Mouse (Mus musculus) mesoderm, embryonic 11.5 days (tissue): ENCODE results near the gene Cep72.
"Not testable (repeated sequence)": the region's sequence is repeated elsewhere in the genome, so short reads cannot be mapped to it uniquely, and the experiment has no call there.

Experiments used
- DNase-seq: peaks from one replicate; pipeline ENCODE4 v3.0.0-alpha.2; 2012; ENCODE audit warnings: low read depth, low spot score

The Cep72 gene

DNA sequence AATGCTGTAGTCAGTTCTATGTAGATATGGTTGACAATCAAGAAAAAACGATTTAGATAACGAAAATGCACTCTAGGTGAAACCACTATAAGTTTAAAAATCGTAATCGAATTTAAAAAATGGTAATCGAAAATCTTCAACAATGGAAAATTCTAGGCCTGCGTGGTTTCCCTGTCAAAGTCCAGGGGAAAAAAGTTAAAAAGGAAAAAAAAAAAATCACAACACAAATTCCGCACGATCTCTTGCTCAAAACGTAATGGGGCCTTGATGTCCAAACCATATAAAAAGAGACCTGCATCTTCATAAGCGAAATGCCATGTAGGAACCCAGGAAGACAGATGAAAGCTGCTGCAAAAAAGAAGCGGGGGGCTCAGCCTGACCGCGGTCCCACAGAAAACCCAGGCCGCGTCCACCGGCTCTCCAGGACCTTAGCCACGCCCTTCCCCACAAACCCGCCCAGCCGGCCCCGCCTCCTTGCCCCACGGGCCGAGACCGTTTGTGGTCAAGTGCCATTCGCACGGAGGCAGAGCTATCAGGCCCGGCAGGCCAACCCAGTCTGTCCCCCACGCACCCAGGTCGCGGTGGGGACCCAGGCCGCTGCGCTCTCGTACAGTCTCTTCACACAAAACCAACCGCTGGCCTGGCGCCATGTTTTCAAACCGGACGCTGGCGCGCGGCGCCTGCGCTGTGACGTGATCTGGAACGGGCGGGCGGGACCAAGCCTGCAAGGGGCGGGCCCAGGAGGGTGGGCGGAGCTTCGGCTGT lies at the start of gene Cep72:
TSS of gene Cep72 (minus strand) at position 687 of the 765 bp plus-strand sequence.
- peak; percentile 93 for DNase-seq

DNA sequence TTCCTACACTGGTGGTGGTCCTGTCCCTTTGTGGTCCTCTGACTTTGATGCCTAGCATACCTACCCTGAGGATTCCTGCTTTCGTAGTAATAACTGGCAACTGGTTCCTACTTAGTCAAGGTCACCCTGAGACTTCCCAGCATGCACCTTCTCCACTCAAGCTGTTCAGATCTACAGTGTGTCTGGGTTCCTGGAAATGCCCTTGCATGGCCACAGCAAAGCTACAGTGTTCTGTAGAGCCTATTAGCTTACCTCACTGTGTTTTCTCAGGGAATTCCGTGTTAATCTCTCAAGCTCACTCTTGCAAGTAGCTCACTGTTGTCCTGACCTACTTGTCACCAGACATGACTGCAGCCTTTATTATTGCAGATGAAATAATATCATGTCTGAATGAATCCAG lies 45.3 kb upstream of the Cep72 start:
- no peak for DNase-seq

DNA sequence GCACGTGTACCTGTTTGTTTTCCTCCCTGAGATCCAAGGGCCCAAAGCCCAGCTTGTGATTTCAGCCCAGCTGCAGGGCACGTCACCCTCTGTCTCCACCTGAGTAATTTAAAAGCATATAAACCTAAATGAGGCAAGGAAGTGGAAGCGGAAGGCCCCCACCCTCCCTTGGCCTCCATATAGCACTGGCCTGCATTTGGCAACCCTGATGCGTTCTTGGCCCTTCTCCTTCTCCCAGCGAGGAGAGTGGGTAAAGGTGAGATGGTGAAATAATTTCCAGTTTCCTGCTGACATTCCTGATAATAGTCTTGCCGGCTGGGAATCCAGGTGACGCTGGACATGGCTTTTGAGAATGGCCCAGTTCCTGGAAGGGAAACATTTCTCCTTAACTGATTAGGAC lies 42.3 kb upstream of the Cep72 start:
- DNase-seq, result no peak

- no peak for DNase-seq
Measured at GRCm38 (mm10) chr13:74102831-74103582, 40.9 kb upstream of the Cep72 start.

GRCm38 (mm10) chr13:74102108-74102830 lies 40.2 kb upstream of the Cep72 start:
- no peak for DNase-seq

- no peak for DNase-seq
Measured at GRCm38 (mm10) chr13:74098913-74099312, 36.8 kb upstream of the Cep72 start.

DNA sequence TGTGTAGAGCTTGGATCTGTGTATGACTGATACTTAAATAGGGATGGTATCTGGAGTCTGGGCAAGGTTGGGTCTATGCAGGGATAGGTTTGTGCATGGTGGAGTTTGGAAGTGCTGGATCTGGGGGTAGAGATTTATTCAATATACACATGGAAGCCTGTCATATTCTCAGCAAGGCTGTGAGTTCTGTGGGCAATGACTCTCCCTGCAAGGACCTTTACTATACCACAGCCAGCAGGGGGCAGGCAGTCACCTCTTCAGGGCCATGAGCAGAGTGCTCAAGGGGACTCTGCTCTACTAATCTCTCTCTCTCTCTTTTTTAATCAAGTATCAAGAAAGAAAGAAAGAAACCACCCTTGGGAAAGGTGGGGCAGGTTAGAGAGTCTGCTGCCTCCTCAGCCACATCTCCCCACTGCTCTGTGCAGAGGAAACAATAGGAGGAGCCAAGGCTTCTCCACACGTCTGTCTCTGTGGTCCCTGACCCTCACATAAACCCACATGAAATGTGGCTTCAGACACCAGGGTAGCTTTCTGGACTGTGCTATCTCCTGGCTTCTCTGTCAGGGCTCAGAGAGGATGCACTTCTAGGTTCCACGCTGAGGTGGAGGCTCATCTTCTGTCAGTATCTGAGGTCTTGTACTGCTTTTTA lies 34.7 kb upstream of the Cep72 start:
- DNase-seq, result peak; percentile 61

DNA sequence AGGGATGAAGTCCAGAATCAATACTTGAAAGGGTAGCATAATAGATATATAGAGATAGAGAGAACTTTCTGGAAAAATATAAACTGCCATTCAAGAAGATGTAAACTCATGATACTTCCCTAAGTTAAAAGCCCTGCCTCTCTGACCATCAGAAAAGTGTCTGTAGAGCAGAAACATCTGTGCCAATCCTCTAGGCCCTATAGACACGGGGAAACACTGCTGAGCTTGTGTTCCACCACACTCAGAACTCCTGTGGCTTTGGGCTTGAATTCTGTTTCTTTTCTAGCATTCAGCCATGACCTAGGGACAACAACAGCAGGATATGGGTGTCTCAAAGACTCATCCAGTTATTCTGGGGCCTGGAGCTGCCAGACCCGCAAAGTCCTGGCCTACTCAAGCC lies 33.8 kb upstream of the Cep72 start:
- no peak for DNase-seq

DNA sequence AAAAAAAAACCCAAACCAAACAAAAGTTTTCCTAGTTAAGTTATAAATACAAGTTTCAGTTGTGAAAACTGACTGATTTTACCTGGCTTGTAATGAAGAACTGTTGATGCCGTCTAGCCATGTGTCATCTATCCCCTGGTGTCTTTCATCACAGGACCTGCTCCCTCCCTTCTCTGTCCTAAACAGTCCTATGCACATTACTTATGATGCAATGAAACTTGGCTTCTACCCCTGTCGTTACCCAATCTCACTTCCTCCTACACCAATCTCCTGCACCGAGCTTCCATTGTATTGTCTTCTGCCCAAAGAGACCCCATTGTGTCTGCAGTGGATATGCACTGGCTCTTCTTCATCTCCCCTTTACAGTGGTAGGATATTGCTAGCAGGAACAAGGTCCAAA lies 28.2 kb upstream of the Cep72 start:
- DNase-seq, result no peak

DNA sequence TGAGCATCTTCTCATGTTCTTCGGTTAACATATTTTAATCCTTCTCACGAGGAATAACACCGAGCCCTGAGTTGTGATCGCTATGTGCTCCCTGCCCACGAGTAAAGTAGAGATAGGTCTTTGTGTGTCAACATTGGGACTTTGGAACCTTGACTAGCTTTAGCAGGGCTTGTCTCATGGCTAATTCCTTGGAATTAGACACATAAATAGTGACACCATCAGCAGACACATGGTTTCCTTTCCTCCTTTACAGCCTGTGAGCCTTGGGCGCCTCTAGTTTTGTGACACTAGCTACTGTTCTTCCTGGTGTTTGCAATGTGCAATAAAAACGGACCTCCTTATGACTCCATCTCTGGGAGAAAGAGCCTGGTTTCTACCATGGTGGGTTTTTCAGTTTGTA lies 11.3 kb upstream of the Cep72 start:
- no peak for DNase-seq

GRCm38 (mm10) chr13:74071714-74072113 lies 9.6 kb upstream of the Cep72 start:
- DNase-seq, result no peak

DNA sequence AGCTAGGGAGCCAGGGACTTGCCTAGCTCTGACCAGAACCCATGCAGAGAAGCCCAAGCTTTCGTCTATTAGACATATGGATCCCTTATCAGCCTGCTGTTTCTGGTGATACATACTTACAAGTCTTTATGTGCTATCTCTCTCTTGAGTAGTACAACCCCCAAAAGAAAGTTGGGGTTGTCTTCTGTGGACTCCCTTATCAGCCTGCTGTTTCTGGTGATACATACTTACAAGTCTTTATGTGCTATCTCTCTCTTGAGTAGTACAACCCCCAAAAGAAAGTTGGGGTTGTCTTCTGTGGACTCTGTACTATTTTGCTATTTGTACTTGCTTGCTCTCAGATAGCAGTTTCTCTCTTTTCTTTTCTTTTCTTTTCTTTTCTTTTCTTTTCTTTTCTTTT lies 9.1 kb upstream of the Cep72 start:
- not testable (repeated sequence) for DNase-seq

- no peak for DNase-seq
Measured at GRCm38 (mm10) chr13:74066576-74066975, 4.5 kb upstream of the Cep72 start.

GRCm38 (mm10) chr13:74063340-74064050 lies 1.4 kb upstream of the Cep72 start:
- DNase-seq, result no peak

DNA sequence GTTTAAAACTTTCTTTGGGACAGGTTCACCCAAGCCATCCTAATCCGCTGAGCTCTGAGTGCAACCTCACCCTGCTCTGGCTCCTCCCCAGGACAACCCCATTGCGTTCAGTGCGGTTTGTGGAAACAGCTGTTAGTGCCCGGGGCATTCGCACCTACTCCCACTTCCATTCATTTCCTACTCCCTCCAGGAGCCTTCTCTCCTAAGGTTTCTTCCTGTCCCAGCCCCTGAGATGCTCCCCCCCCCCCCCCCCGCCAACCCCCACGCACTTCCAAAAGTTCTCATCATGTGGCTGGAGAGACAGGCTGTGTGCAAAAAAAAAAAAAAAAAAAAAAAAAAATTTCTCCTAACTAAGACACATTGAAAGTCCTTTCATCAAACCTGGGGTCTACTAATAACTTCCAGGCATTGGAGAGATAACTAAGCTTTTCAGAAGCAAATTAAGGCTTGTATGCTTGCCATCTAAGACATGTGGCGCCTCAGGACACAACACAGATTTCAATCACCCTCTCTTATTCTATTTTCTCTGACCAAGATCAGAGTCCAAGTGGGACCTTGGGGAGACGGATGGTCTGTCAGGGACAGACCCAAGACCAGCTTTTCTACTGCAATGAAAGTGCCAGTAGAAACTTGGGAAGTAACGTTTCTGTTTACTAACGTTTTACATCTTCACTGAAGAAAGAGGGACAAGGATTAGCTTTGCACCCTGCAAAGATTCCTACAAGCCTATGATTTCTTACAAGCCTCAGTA lies 454 bp upstream of the Cep72 start:
- no peak for DNase-seq

- DNase-seq, result no peak
Measured at GRCm38 (mm10) chr13:74058081-74058480, 4.0 kb downstream of the Cep72 start.

DNA sequence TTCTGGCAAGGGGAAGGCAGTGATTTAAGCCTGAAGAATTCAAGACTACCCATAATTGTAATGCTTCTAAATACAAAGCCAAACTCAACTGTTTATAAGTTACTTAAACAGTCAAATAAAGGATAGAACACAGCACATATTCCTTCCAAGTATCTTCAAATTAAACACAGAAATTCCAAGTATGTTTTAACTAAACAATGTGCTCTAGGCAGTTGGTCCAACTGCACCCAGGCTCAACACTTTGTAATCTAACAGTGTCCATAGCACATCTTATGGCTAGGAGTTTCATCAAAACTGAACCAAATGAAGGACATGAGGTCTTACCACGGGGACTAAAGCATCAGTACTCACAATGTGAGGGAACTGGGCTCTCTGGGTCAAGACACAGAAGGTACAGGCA lies 5.9 kb downstream of the Cep72 start:
- DNase-seq, result no peak

DNA sequence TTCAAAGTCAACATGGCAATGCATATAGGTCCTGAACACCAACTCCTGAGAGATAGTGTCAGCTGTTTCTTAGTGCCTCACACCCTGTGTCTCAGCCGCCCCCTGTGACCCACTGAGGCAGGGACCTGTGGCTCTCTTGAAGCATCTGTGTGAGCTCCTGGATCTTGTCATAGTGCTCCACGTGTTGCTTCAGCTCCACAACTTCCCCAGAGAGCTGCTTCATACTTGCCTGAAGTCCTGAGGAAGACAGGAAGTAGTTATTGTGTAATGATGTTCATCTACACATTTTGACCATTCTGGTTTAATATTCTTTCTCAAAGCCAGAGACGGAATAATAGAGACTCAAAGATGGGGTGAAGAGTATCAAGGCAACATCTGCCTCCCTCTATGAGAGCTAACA lies 22.2 kb downstream of the Cep72 start:
- no peak for DNase-seq

- no peak for DNase-seq
Measured at GRCm38 (mm10) chr13:74035776-74036175, 26.3 kb downstream of the Cep72 start.

GRCm38 (mm10) chr13:74034756-74035155 lies 27.3 kb downstream of the Cep72 start:
- DNase-seq, result no peak

DNA sequence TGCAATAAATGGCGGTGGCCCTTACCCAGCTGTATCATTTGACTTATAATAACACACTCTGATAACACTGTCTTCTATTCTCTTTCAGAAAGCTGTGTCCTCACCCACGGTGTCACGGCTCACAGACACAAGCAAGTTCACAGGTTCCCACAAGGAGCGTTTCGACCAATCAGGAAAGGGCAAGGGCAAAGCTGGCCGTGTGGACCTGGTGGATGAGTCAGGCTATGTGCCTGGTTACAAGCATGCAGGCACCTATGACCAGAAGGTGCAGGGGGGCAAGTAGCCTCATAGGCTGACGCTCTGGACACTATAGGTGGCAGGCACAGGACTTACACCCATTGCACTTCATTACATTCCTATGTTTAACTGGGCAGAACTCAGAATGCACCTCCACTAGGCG lies 31.0 kb downstream of the Cep72 start:
- no peak for DNase-seq
